ENCODE assay signal across 18 mouse cellular contexts in genomic region chr3:120591183-120591582, GRCm38 (mm10).
"Had no signal": no experiment of that assay in that cellular context is flagged by ENCODE, and none has a peak within 500 bp of the region (broad histone marks: within the 10 kb centered on the region; RNA-seq: fewer than 3 reads in every experiment).

No protein-coding gene starts in this region.

- H3K4me3 ChIP-seq: midbrain, embryonic 10.5 days; midbrain, embryonic 12.5 days; myocyte; neural tube, embryonic 12.5 days had no signal

- ATAC-seq: midbrain, embryonic 16.5 days had no signal

- H3K4me2 ChIP-seq: lung, embryonic 14.5 days; midbrain, embryonic 12.5 days; neural tube, embryonic 12.5 days had no signal

- H3K9ac ChIP-seq: lung, embryonic 14.5 days; midbrain, embryonic 12.5 days; neural tube, embryonic 12.5 days had no signal

- DNase-seq: lung, adult 18-20 months; lung, embryonic 14.5 days; lung, postnatal 10 days; lung, postnatal 4 days; midbrain, embryonic 14.5 days; retina, postnatal 1 day; right cerebral cortex, adult 18-20 months; right cerebral cortex, postnatal 25 days; right cerebral cortex, postnatal 4 days; spleen, adult 18-20 months; thymus, adult 18-20 months; thymus, postnatal 14 days; thymus, postnatal 36 days had no signal

- H3K36me3 ChIP-seq: midbrain, embryonic 10.5 days; midbrain, embryonic 12.5 days; neural tube, embryonic 12.5 days had no signal

- H3K27me3 ChIP-seq: midbrain, embryonic 12.5 days; neural tube, embryonic 12.5 days had no signal

- H3K4me1 ChIP-seq: midbrain, embryonic 10.5 days; midbrain, embryonic 12.5 days; neural tube, embryonic 12.5 days had no signal

- H3K27ac ChIP-seq: midbrain, embryonic 10.5 days; midbrain, embryonic 12.5 days; neural tube, embryonic 12.5 days had no signal

- H3K9me3 ChIP-seq: midbrain, embryonic 10.5 days; midbrain, embryonic 12.5 days; neural tube, embryonic 12.5 days had no signal
